Mouse (Mus musculus) subcutaneous adipose tissue, adult 2 months (tissue): ENCODE measurements around the gene Surf2. TPM values are rescaled to one million over a fixed set of nuclear protein-coding genes. Genes with fewer than 3 reads are reported as not detected.

Experiments used
- polyA plus RNA-seq: library from polyadenylated mRNA; depleted of rRNA; stranded (reverse); fragments of >200 nt; gene quantifications from 2 replicates; pipeline ENCODE4 v1.2.3, GENCODE M21; 2012; ENCODE audit warnings: low replicate concordance; rRNA removed

The Surf2 gene
- polyA plus RNA-seq: 30.7 and 39.1 TPM in 2 replicates

GRCm38 (mm10) chr2:26915927-26916728 lies at the start of gene Surf2, which contains the start of gene Surf1:
TSS of gene Surf2 (plus strand) at chr2:26916367.
TSS of gene Surf1 (minus strand) at chr2:26916530.

DNA sequence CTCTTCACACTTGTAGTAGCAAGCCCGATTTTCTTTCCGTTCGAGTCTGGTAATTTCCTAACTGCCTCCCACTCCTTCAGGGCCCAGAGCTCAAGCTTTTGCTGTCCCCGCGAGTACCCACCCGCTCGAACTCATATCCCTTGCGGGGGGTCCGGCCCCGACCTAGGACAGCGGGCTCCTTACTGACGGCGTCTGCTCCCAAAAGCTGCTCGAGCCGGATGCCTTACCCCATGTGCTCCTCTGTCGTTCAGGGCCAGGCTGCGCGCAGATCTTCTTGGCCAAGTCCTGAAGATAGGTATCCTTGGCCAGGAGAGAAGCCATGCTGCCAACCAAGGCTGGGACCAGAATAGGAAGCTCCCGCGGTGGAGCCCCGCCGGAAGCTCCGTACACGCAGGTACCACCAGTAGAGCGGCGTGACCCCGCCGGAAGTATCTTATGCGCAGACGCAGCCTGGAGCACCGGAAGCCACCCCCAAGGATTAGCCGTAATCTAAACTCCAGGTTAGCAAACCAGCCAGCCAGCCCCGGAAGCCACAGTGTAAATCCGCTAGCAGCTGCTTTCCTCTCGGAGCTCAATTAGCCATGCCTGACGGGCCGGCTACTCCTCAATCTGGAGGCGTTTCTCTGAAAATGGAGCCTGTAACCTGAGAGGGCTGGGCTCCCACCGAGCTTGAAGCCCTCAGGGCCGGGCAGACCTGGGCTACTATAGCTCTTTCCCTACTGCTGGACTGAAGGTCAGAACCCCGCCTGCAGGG lies 13.5 kb upstream of the Surf2 start, which contains the start of gene Surf6:
Gene Surf6, minus strand, starts transcription at position 413 of the 754 bp plus-strand sequence.

GRCm38 (mm10) chr2:26910124-26910993 lies 5.8 kb upstream of the Surf2 start, which contains the start of the genes Med22 and Rpl7a:
TSS of gene Med22 (minus strand) at chr2:26910677.
TSS of gene Rpl7a (plus strand) at chr2:26910764.

DNA sequence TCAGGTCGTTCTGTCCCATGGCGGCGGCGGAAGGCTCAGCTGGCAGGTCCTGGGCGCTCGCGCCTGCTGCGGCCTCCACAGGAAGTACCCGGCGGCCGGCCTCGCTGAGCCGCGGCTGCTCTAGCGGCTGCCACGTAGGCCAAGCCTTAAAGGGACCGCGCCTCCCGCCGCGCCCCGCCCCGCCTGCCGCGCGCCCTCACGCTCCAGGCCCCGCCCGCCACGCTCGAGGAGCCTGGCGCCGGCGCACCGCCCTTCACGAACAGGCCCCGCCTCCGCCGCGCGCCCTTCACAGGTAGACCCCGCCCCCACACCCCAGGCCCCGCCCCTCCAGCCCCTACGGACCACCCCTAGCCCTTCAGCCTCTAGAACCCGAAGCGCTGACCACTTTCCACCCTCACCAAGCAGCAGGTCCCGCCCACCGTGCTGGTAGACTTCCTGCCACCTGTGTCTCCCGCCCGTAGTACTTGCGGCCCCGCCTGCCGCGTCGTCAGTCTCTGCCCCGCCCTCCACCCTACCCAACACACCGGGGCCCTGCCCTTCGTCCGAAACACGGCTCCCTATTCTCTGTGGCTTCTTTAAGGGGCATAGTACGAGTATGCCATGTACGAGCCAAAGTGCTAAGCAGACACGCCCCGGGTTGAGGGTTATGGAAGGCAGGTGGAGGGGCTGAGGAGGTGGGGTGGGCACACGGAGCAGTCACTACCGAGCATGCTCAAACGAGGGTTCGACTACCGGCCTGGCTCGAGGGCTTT lies 17.3 kb downstream of the Surf2 start, which contains the start of the genes Surf4 and Stkld1:
Gene Surf4, minus strand, starts transcription at position 625 of the 752 bp plus-strand sequence.
Gene Stkld1, plus strand, starts transcription at position 744 of the 752 bp plus-strand sequence.

DNA sequence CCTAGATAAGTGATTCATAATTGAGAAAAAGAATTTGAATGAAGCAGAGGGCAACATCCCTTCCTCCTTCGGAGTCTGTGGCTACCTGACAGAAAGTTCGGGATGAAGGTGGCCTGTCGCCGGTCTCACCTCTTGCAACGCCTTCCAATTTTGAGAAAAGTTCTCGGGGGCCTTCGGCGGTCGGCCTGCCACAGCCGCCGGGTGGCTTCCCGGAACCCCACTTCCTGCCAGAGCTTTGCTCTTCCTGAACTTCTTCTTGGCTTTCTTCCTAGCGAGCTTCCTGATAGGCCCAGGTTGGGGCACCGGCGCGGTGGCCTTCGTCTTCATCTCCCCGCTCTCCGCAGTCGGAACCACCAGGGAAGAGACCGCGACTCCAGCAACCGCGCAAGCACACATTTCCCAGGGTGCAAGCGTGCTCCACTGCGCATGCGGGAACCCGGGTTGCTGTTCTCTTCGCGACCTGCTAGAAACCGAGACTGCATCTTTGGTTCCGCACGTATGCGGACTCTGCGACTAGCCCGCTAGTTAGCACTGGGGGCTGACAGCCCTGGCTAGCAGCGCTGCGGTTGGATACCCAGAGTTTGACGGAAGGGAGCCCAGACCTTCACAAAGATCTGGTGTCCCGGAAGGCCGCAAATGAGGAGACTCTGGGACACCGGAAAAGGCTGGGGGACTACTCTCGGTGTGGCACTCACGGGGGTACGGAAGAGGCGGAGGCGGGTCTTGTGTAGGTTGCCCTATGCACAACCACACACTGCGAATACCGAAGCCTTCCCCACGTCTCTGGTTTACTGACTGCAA lies 48.0 kb downstream of the Surf2 start, which contains the start of gene Rexo4:
Gene Rexo4, minus strand, starts transcription at position 464 of the 801 bp plus-strand sequence.

Other genes with a start within 250 kb of the Surf2 start
- not detected in 2 replicates for gene Lcn4, start 245.1 kb upstream of the Surf2 start, polyA plus RNA-seq
- not detected in 2 replicates for gene Abo, start 51.4 kb upstream of the Surf2 start, polyA plus RNA-seq
- 9.1 and 13.7 TPM in 2 replicates for gene Surf6, start 13.5 kb upstream of the Surf2 start, polyA plus RNA-seq
- gene Med22, start 5.7 kb upstream of the Surf2 start, polyA plus RNA-seq: 45.2 and 57.1 TPM in 2 replicates
- gene Rpl7a, start 5.6 kb upstream of the Surf2 start, polyA plus RNA-seq: 643 and 1,211 TPM in 2 replicates
- 62.4 and 65.8 TPM in 2 replicates for gene Surf1, start 163 bp downstream of the Surf2 start, polyA plus RNA-seq
- 277 and 296 TPM in 2 replicates for gene Surf4, start 17.6 kb downstream of the Surf2 start, polyA plus RNA-seq
- 0.30 and 0.46 TPM in 2 replicates for gene Stkld1, start 17.7 kb downstream of the Surf2 start, polyA plus RNA-seq
- 17.8 and 35.4 TPM in 2 replicates for gene Rexo4, start 48.0 kb downstream of the Surf2 start, polyA plus RNA-seq
- 0.06 TPM in 1 of 2 replicates, not detected in the other for gene Adamts13, start 57.0 kb downstream of the Surf2 start, polyA plus RNA-seq
- gene Cacfd1, start 93.6 kb downstream of the Surf2 start, polyA plus RNA-seq: 40.7 and 73.8 TPM in 2 replicates
- gene Slc2a6, start 111.6 kb downstream of the Surf2 start, polyA plus RNA-seq: 2.8 and 8.1 TPM in 2 replicates
- gene Mymk, start 155.8 kb downstream of the Surf2 start, polyA plus RNA-seq: 0.19 TPM in 1 of 2 replicates, not detected in the other
- 3.9 and 8.9 TPM in 2 replicates for gene Adamtsl2, start 163.0 kb downstream of the Surf2 start, polyA plus RNA-seq
- 0.10 and 0.48 TPM in 2 replicates for gene Fam163b, start 226.1 kb downstream of the Surf2 start, polyA plus RNA-seq
- gene Dbh, start 248.9 kb downstream of the Surf2 start, polyA plus RNA-seq: 0.68 TPM in 1 of 2 replicates, not detected in the other